13 mouse cellular contexts compared by ENCODE assay signal in the genomic region with DNA sequence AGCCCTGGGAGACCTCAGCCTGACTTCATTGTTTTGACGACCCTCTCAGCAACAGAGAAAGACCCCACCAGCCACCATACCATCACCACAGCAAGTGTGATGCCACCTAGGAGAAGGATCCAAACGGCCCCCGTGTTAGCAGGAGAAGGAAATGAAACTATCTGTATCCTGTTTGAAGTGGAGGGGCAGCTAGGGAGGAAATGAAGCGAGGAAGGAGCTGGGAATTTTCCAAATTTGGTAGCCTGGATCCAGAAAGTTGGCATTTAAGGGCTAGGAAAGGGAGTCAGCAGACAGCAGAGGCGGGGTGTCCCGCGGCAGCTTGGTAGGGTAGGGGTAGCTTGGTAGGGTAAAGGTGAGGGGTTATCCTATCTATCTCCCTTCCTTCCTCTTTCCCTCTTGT. TPM values are rescaled to one million over a fixed set of nuclear protein-coding genes. Genes with fewer than 3 reads are reported as not detected.
DNase-seq lines count a peak whose midpoint lies in the region; ATAC-seq and TF ChIP-seq lines count a peak whose summit lies in the region.
"Had no signal": no experiment of that assay in that cellular context is flagged by ENCODE, and none has a peak within 500 bp of the region (broad histone marks: within the 10 kb centered on the region; RNA-seq: fewer than 3 reads in every experiment).

No protein-coding gene starts in this region.

- no peak for DNase-seq in intestine, embryonic 14.5 days (ENCODE audit: low spot score)
- DNase-seq in lung, postnatal 25 days (ENCODE audit: low spot score), result no peak
- no peak for DNase-seq in frontal cortex, postnatal 25 days (ENCODE audit: low spot score in 2 of 2)
- DNase-seq: adrenal gland, postnatal 14 days; gastrocnemius, postnatal 10 days had no signal

- H3K4me3 ChIP-seq in intestine, embryonic 14.5 days (ENCODE audit: low read depth, low read length), result no peak overlapping the region
- no peak overlapping the region for H3K4me3 ChIP-seq in intestine, postnatal 0 days (ENCODE audit: low read depth, low read length)
- H3K4me3 ChIP-seq in lung, embryonic 15.5 days, result no peak overlapping the region
- H3K4me3 ChIP-seq in lung, embryonic 16.5 days (ENCODE audit: low read length), result no peak overlapping the region
- H3K4me3 ChIP-seq: hindbrain, embryonic 12.5 days; limb, embryonic 10.5 days had no signal

- no peaks in the 10 kb centered on the region for H3K9me3 ChIP-seq in intestine, embryonic 14.5 days (ENCODE audit: control insufficient read depth, low read length)
- H3K9me3 ChIP-seq in intestine, postnatal 0 days (ENCODE audit: control insufficient read depth), result no peaks in the 10 kb centered on the region
- no peaks in the 10 kb centered on the region for H3K9me3 ChIP-seq in lung, embryonic 15.5 days
- H3K9me3 ChIP-seq in lung, embryonic 16.5 days (ENCODE audit: control insufficient read depth, low read length), result no peaks in the 10 kb centered on the region
- H3K9me3 ChIP-seq: hindbrain, embryonic 12.5 days; limb, embryonic 10.5 days had no signal

- H3K9ac ChIP-seq in intestine, embryonic 14.5 days (ENCODE audit: low read length), result no peak overlapping the region
- H3K9ac ChIP-seq in intestine, postnatal 0 days (ENCODE audit: low read depth, low read length), result no peak overlapping the region
- H3K9ac ChIP-seq in lung, embryonic 15.5 days, result no peak overlapping the region
- H3K9ac ChIP-seq in lung, embryonic 16.5 days (ENCODE audit: low read length), result peak overlapping the region; percentile 25; the same call in 1 of the 2 replicates
- H3K9ac ChIP-seq: hindbrain, embryonic 12.5 days had no signal

- 46% methylated on average over 7 of the region's 7 CpGs for WGBS in intestine, embryonic 14.5 days
- WGBS in intestine, postnatal 0 days, result 46% methylated on average over 7 of the region's 7 CpGs
- 35% methylated on average over 7 of the region's 7 CpGs for WGBS in lung, embryonic 15.5 days
- WGBS in lung, embryonic 16.5 days, result 23% methylated on average over 7 of the region's 7 CpGs

- TF ChIP-seq CTCF in intestine, postnatal 0 days (IDR thresholded peaks at IDR 0.05; ENCODE audit: low read depth), result no peak

- H3K27me3 ChIP-seq in intestine, embryonic 14.5 days (replicated peaks; ENCODE audit: control insufficient read depth, insufficient read depth, low read length), result no peaks in the 10 kb centered on the region
- no peaks in the 10 kb centered on the region for H3K27me3 ChIP-seq in intestine, postnatal 0 days (replicated peaks; ENCODE audit: control insufficient read depth, insufficient read depth, low read length)
- H3K27me3 ChIP-seq in lung, embryonic 15.5 days, result no peaks in the 10 kb centered on the region
- H3K27me3 ChIP-seq in lung, embryonic 16.5 days (ENCODE audit: control insufficient read depth, insufficient read depth, low read depth, low read length), result no peaks in the 10 kb centered on the region

- no peaks in the 10 kb centered on the region for H3K36me3 ChIP-seq in intestine, embryonic 14.5 days (ENCODE audit: control insufficient read depth, insufficient read depth, low read length)
- no peaks in the 10 kb centered on the region for H3K36me3 ChIP-seq in intestine, postnatal 0 days (ENCODE audit: control insufficient read depth, insufficient read depth)
- no peaks in the 10 kb centered on the region for H3K36me3 ChIP-seq in lung, embryonic 15.5 days
- H3K36me3 ChIP-seq in lung, embryonic 16.5 days (ENCODE audit: control insufficient read depth, insufficient read depth, low read length), result no peaks in the 10 kb centered on the region
- H3K36me3 ChIP-seq: hindbrain, embryonic 12.5 days; limb, embryonic 10.5 days had no signal

- H3K4me2 ChIP-seq in intestine, embryonic 14.5 days (ENCODE audit: low read length), result no peak overlapping the region
- no peak overlapping the region for H3K4me2 ChIP-seq in intestine, postnatal 0 days (replicated peaks; ENCODE audit: low read depth)
- peak overlapping the region; percentile 20; the same call in 1 of the 2 replicates for H3K4me2 ChIP-seq in lung, embryonic 15.5 days
- H3K4me2 ChIP-seq in lung, embryonic 16.5 days (ENCODE audit: low read depth, low read length), result no peak overlapping the region
- H3K4me2 ChIP-seq: hindbrain, embryonic 12.5 days had no signal

- peak overlapping the region; percentile 70 for H3K27ac ChIP-seq in intestine, embryonic 14.5 days (ENCODE audit: low read depth)
- H3K27ac ChIP-seq in intestine, postnatal 0 days (ENCODE audit: low read depth, low read length), result no peak overlapping the region
- peak overlapping the region; percentile 67 for H3K27ac ChIP-seq in lung, embryonic 15.5 days
- H3K27ac ChIP-seq in lung, embryonic 16.5 days (ENCODE audit: low read length), result peak overlapping the region; percentile 66
- H3K27ac ChIP-seq: hindbrain, embryonic 12.5 days; limb, embryonic 10.5 days; macrophage had no signal

- peaks cover 16% of the 10 kb centered on the region for H3K4me1 ChIP-seq in intestine, embryonic 14.5 days (replicated peaks; ENCODE audit: control insufficient read depth, insufficient read depth, low read length)
- 0 out of 2 replicates have a peak, but pooled peaks cover 8% of the 10 kb centered on the region for H3K4me1 ChIP-seq in intestine, postnatal 0 days (replicated peaks; ENCODE audit: control insufficient read depth, insufficient read depth, low read length)
- peaks cover 24% of the 10 kb centered on the region for H3K4me1 ChIP-seq in lung, embryonic 15.5 days
- H3K4me1 ChIP-seq in lung, embryonic 16.5 days (replicated peaks; ENCODE audit: control insufficient read depth, insufficient read depth, low read length), result peaks cover 18% of the 10 kb centered on the region

- ATAC-seq in intestine, embryonic 14.5 days (replicated peaks; ENCODE audit: low FRiP score, low TSS enrichment, low read depth), result no peak
- no peak for ATAC-seq in intestine, postnatal 0 days
- no peak for ATAC-seq in lung, embryonic 15.5 days (ENCODE audit: borderline replicate concordance, extremely low read depth, low FRiP score, low TSS enrichment)
- no peak for ATAC-seq in lung, embryonic 16.5 days (ENCODE audit: low read depth)
- ATAC-seq in activated CD4-positive, CD25-positive, alpha-beta regulatory T cell, adult 4 months, result no peak
- ATAC-seq: midbrain, embryonic 16.5 days had no signal

RNA-seq across cellular contexts. Expression of a gene that starts 10.9 kb away (rescaled TPM):
- polyA plus RNA-seq in intestine, embryonic 14.5 days (2014; fragmentation: Nextera tagmentation; extraction: Ambion mirVana), result 2.7 TPM in 2 replicates
- polyA plus RNA-seq in intestine, postnatal 0 days (2015; fragmentation: Nextera tagmentation; extraction: Ambion mirVana), result 22.4 and 27.1 TPM in 2 replicates
- 5.5 and 5.7 TPM in 2 replicates for polyA plus RNA-seq in lung, embryonic 15.5 days (2015; fragmentation: Nextera tagmentation; extraction: Ambion mirVana)
- polyA plus RNA-seq in lung, embryonic 16.5 days (2015; fragmentation: Nextera tagmentation; extraction: Ambion mirVana), result 6.8 and 7.9 TPM in 2 replicates
- 1 to 10 TPM; 6.7 to 9.6 TPM for polyA plus RNA-seq in activated CD4-positive, CD25-positive, alpha-beta regulatory T cell, adult 4 months (2017; shearing (Covaris generic))
